Mouse (Mus musculus) skeletal muscle tissue, adult 2 months (tissue): ENCODE results near the gene E130114P18Rik.

Experiments
- DNase-seq: peaks from one replicate; pipeline ENCODE4 v3.0.0-alpha.2; 2012; ENCODE audit warnings: low read depth, low spot score

The E130114P18Rik gene

GRCm38 (mm10) chr4:97648436-97648707 is 129.5 kb downstream of the E130114P18Rik start:
- no peak for DNase-seq

- DNase-seq = no peak
These were observed 130.0 kb downstream of the E130114P18Rik start for GRCm38 (mm10) chr4:97647700-97648435.

- no peak for DNase-seq
These were observed 130.6 kb downstream of the E130114P18Rik start for GRCm38 (mm10) chr4:97647236-97647635.

GRCm38 (mm10) chr4:97640385-97640784 is 137.5 kb downstream of the E130114P18Rik start:
- DNase-seq = no peak

GRCm38 (mm10) chr4:97636569-97636968 is 141.3 kb downstream of the E130114P18Rik start:
- no peak for DNase-seq

GRCm38 (mm10) chr4:97635757-97636292 is 142.1 kb downstream of the E130114P18Rik start:
- DNase-seq = no peak

- DNase-seq = no peak
These were observed 142.6 kb downstream of the E130114P18Rik start for GRCm38 (mm10) chr4:97635296-97635755.

GRCm38 (mm10) chr4:97628881-97629605 is 148.8 kb downstream of the E130114P18Rik start:
- DNase-seq = no peak

GRCm38 (mm10) chr4:97626002-97626720 is 151.7 kb downstream of the E130114P18Rik start:
- no peak for DNase-seq

- DNase-seq = no peak
These were observed 154.7 kb downstream of the E130114P18Rik start for GRCm38 (mm10) chr4:97623165-97623564.

- no peak for DNase-seq
These were observed 156.1 kb downstream of the E130114P18Rik start for GRCm38 (mm10) chr4:97621731-97622130.

GRCm38 (mm10) chr4:97620409-97620808 is 157.5 kb downstream of the E130114P18Rik start:
- DNase-seq = no peak

- DNase-seq = peak; percentile 40
These were observed 159.1 kb downstream of the E130114P18Rik start for GRCm38 (mm10) chr4:97618668-97619373.

- no peak for DNase-seq
These were observed 162.8 kb downstream of the E130114P18Rik start for GRCm38 (mm10) chr4:97615031-97615430.

- peak; percentile 47 for DNase-seq
These were observed 166.5 kb downstream of the E130114P18Rik start for GRCm38 (mm10) chr4:97611251-97611847.

GRCm38 (mm10) chr4:97609831-97610727 is 167.8 kb downstream of the E130114P18Rik start:
- no peak for DNase-seq

GRCm38 (mm10) chr4:97609329-97609728 is 168.5 kb downstream of the E130114P18Rik start:
- no peak for DNase-seq

- DNase-seq = no peak
These were observed 169.2 kb downstream of the E130114P18Rik start for GRCm38 (mm10) chr4:97608728-97609127.

GRCm38 (mm10) chr4:97608134-97608533 is 169.7 kb downstream of the E130114P18Rik start:
- DNase-seq = no peak

GRCm38 (mm10) chr4:97607169-97607568 is 170.7 kb downstream of the E130114P18Rik start:
- DNase-seq = no peak
